Mouse (Mus musculus) gastrocnemius, adult 18-20 months (tissue): ENCODE data around the gene Golga2. TPM values are rescaled to one million over a fixed set of nuclear protein-coding genes. Genes with fewer than 3 reads are reported as not detected.

Source experiments
- DNase-seq: peaks from one replicate; pipeline ENCODE4 v3.0.0; 2021; ENCODE audit warnings: low spot score
- microRNA-seq: library from miRNA; unstranded; fragments of <30 nt; microRNA quantifications from one replicate; pipeline ENCODE4 v1.2.0, GENCODE M21; 2021
- total RNA-seq, 2 experiments: library from RNA; stranded (reverse); gene quantifications; 2 replicates each; pipeline ENCODE4 v1.2.3; 2021

Gene Golga2
- total RNA-seq, 2 experiments from 2014 or later = 56.7 to 56.9 TPM

DNA sequence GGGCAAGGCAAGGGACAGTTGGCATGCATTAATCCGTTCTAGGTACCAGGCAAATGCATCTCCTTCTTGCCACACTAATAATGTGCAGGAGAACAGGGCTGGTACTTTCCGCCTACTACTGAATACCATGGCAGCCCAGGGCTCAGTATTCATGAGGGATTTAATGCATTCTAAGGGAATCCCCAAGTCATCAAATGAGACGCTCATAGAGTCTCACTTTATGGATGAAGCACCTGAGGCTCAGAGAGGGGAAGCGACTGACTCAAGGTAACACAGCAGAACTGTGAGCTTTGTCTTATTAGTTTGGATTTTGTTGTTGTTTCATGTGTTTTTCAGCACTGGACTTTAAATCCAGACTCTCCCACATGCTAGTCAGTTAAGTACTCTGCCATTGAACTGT is 54.9 kb downstream of the Golga2 start:
- DNase-seq = no peak

DNA sequence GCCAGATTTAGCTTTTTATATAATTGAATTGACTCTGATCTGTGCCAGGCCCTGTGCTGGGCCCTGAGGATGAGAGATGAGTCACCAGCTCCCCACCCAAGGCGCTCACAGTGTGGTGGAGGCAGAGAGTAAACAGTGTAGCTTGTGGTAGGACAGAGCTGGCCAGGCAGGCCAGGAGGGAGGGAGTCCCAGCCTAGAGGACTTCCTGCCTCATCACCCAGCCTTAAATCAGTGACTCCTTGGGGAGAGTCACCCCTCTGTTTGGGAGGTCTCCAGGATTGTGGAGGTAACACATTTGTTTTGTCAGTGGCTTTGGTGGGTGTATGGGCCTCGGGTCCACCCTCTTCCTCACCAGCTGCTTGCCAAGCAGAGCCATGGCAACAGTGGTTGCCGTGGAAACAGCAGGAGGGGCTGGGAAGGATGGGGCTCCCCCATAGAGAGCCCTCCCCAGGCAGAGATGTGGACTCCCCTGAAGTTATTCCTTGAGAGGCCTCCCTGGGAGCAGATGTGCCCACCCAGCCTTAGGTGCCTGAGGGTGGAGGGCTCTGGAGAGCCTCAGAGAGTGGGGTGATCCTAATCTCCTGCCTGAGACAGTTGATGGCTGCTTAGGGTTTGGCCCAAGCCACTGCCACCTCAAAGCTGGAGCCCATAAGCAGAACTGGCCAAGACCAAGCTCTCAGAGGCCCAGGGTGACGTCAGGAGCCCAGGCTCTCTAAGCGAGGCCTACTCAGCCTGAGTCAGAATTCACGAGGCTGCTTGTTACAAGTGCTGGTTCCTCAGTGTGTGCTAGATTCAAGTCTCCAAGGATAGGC is 55.6 kb downstream of the Golga2 start:
- peak; percentile 76 for DNase-seq

DNA sequence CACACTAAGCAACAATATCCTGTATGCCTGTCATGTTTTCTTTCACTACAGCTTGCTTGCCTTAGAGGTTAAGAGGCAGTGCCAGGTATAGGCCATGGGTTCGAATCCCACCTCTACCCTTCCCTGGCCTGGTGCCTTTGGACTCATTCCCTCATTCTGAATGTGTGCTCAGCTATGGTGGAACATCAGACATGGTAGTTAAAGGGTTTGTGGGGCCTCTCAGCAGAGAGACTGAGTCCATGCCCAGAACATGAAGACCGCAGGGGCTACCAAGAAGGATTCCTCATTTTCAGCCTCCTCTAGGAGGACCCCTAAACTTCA is 56.1 kb downstream of the Golga2 start:
- DNase-seq = no peak

DNA sequence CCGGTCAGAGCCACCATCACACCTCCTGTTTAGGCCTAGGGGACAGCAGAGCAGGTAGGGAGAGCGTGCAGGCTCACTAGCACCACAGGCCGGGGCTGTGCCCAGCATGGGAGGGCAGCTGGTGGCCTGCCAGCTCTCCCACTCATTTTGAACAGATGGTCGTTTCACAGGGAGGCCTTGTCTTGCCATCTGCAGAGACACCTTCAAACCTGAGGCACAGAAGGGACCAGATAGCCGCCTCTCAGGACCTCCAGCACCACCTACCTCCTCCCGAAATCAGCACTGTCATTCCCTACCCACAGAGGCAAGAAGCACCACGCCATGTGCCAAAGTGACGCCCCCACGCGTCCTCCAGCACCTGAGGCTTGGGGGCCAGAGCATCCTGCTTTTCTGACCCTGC is 56.9 kb downstream of the Golga2 start:
- no peak for DNase-seq

DNA sequence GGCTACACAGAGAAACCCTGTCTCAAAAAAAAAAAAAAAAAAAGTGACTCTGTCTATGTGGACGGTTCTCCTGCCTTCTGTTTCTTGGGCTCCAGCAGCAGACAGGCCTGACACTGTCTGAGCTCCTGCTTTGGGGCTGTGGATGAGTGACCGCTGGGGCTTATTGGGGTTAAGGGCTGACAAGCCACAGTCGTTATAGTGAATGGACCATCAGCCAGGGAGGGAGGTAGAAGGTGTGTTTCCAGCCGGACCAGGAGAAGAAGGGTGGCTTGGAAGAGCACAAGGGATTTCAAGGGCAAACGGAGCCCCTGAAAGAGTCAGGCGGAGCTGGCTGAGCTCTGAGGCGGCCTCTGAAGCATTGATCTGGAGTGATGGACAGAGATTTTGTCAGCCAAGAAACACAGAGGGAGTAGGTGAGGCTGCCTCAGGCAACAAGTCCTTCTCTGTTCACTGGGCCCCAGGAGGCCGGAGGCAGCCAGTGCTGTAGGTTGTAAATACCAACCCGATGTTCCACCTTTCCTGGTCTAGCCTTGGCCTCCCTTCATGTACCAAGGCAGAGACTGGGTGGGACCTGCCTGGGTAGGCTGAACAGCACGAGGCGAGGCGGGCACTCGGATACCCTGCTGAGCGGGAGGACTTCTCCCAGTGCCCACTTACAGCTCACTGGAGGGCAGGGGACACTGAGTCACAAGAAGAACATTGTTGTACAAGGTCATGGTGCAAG is 57.6 kb downstream of the Golga2 start:
- DNase-seq = no peak

DNA sequence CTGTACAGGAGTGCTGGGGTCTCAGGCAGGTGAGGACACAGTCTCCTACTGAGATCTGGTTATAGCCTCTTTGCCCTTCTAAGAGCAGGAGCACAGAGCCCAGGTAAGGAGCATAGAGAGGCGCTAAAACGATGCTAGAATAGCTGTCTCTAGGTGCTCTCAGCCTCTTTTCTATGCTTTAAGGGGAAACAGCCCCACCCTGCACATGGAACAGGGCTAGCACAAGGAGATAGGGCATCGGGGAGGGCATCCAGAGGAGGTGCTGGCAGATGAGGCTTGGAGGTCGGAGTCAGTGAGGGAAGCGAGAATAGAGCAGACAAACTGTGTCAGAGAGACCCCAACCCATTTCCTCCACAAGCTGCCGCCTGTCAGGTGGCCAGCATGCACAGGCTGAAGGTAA is 59.8 kb downstream of the Golga2 start:
- DNase-seq = no peak

DNA sequence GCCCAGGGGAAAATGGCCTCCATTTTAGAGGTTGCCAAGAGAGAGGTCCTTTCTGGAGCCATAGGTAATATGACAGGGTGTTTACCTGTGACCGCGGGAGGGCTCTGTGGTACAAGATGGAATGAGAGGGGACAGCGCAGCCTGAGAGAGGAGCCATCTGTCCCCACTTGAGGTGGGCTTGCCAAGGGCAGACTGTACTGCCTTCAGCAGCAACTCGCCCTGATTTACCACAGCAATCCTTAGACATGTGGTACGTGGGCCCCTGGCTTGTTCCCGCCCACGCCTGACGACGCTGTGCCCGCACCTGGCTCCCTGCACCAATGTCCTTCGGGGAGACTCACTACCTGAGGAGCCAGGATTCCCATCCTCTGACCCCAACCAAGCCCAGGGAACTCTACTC is 61.1 kb downstream of the Golga2 start:
- DNase-seq = no peak

DNA sequence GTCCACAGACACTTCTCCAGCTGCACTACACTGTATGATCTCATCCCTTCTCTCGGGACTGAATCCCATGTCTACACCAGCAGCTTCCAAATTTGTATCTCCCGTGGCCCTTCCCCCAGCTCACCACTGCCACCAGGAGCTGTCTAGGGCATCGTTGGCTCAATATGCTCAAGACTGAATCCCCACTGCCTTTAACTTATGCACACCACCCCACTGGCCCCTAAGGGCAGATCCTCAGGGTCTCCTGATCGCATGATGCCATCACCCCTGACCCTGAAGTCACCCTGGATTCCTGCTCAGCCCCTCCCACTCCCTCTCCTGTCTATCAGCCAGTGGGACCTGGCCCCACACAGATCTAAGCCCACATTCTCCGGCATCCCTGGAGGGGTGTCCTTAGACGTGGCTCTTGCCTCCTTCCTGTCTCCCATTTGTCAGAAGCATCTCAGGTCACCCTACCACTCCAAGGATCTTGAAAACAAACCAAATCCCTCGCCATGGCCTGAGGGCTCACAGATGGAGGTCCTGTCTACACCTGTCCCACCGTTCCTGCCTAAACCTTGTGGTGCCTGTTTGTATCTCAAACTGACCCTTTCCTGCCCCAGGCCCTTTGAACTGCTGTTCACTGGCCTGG is 62.6 kb downstream of the Golga2 start:
- DNase-seq = no peak

DNA sequence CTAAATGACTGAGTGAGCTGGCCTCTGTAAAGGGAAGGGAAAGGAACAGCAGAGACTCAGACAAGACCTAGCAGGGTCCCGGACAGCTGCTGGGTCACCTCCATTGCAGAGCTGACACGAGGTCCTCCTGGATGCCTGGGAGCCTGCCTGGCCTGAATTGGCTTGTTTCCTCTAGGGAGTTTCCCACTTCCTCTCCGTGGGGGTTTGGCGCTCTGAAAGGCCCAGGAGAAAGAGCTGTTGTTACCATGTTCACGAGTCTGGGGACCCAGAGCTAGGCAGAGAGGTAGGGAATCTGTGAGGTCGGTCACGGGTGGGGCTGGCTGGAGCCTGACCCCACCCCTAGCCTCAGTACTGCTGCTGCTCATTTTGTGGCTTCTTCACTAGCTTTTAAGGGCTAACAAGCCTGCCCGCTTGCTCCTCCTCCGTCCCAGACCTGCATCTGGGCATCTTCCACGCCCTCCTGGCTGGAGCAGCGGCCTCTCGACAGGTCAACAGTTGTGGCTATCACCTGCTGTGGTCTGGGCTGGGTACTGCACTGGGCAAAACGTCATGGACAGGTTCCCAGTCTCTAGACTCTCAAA is 63.4 kb downstream of the Golga2 start:
- DNase-seq = no peak

DNA sequence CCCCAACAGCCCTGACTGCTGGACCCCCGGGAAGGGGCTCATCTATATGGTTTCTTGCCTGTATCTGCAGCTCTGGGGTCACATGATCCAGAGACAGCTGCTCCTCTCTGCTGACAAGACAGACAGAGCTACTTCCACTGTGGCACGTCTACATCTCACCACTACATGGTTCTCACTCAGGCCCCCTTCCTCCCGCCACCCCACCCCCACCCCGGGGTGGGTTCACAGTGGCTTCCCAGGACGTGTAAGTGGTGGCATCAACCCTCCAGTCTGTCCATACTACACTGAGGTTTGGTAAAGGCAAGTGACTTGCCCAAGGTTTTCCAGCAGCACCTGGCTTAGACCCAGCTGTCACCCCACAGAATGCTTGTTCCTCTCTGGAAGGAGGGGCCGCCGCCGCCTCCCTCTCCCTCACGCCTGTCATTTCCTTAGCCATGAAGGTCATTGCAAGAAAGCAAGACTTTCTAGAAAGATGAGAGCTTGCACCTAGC is 64.3 kb downstream of the Golga2 start:
- no peak for DNase-seq

DNA sequence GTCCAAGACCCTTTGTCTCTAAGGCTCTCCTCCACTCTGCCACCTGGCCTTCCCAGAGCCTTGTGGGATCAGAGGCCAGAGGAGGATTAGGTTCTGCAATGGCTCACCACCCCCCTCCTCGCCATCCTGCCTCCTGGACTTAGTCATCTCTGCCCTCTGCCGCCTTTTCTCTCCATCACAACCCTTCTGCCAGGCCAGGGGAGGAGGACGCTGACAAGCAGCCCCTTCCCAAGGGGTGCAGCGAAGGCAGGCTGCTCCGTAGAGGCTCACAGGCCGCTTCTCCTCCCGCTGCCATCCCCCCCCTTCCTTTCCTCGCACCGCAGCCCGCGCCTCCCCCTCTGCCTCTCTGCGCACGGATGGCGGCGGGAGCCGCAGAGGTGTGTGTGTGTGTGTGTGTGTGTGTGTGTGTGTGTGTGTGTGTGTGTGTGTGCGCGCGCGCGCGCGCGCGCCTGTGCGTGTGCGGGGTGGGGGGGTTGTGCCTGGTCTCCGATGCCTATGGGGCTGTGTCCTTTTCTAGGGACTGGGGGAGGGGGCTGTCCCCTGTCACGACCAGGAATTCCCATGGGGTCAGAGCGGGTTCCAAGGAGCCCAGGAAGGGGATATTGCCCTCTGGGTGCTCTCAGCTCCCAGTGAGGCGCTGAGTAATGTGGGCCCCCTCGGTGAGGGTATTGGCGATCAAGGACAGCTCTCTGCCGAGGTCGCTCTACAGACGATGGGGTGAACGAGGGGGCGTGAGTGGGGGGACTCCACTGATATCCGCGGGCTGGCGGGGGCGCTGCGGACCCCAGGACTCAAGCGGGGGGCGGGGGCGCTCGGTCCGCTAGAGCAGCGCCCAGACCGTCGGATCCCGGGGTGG is 65.2 kb downstream of the Golga2 start, which contains the start of gene Ciz1:
Ciz1 (plus strand) TSS at position 177 of the 856 bp plus-strand sequence.
- DNase-seq = no peak

DNA sequence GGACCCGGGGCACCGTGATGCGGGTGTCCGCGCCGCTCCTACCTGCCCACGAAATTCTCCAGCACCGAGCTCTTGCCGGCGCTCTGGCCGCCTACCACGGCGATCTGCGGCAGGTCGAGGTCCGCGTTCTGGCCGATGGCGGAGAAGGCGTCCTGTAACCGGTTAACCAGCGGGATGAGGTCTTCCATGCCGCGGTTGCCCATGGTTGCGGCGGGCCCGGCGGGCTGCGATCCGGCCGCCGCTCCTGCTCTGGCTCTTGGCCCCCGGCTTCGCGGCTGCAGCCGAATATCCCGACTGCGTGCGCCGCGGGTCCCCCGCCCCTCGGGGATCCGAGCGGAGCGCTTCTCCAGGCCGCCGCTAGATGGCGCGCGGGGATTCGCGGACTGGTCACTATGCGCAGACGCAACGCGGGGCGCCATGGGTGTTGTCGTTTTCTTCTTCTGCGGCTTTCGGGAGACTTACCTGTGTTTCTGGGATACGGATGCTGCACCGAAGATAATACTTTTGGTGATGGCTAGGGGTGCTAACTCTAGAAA is 65.9 kb downstream of the Golga2 start, which contains the start of gene Dnm1:
Dnm1 (minus strand) TSS at position 332 of the 536 bp plus-strand sequence.
- peak; percentile 92 for DNase-seq

DNA sequence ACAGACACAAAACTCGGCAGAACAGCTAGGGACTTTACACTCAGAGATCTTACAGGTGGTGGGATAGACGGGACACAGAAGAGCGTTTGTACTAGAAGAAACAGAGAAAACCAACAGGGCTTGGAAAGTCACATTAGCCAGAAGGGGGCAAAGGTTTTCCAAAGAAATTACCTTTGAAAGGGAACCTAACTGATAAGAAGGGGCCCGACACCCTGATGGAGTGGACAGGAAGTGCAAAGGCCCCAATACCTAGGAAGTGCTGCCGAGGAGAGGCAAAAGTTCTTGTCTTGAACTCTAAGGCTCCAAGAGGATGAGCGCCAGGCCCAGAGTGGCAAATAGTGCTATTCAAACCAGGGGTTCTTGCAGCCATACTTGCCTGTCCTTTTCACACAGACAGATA is 66.7 kb downstream of the Golga2 start:
- DNase-seq = no peak

DNA sequence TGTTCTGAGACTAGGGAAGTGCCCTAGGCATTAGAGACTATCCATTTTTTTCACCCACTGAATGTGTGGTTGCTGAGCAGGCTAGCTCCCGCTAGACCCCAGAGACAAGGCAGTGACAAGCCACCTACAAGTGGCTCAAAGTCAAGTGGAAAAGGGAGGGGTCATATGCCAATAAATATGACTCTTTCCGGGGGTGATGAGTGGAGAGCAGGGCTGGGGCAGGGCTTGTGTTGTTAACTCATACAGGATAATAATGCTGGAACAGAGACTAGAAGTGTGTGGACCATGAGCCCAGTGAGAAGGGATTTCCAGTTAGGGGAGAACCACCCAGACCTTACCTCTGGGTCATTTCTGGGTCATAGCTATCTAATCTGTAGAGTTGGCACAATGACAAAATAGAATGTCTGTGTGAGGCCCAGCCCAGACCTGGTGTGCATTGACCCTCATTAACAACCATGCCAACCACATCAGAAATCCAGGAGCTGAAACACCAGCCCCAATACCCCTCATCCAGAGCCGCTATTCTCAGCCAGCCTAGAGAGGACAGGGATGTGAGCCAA is 67.2 kb downstream of the Golga2 start:
- DNase-seq = no peak

DNA sequence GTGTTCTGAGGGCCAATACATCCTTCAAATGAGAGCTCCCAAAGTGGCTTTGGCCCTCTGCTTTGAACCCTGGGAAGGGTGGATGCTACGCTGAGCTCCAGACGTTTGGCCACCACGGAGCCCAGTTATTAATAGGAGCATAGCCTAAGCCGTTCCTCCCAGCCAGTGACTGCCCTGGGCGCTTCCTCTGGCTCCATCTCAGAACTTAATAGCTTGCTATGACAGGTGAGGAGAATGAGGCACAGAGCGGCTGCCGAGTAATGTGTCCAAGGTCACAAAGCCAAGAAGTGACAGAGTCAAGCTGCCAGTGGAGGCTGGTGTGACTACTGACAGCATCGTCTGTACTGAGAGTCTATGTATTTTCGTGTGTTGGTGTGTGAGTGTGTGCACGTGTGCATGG is 69.0 kb downstream of the Golga2 start:
- peak; percentile 70 for DNase-seq

Small RNA genes lying within 50 kb of the gene (microRNA-seq; reads per million reads assigned to microRNA genes)
- not detected for gene Gm23363
- gene Mir199b = 33.1 reads per million, percentile 44 among the genes with 10 or more reads in this experiment

Other genes with a start within 250 kb of the Golga2 start
- 10 to 100 TPM; 12.5 to 21.2 TPM for gene Fam78a, start 202.5 kb upstream of the Golga2 start, total RNA-seq
- 100 to 1,000 TPM; 105 to 121 TPM for gene Plpp7, start 191.9 kb upstream of the Golga2 start, total RNA-seq
- gene Prrc2b, start 136.3 kb upstream of the Golga2 start, total RNA-seq = 10 to 100 TPM; 78.4 to 79.7 TPM
- gene Pomt1, start 50.8 kb upstream of the Golga2 start, total RNA-seq = 10 to 100 TPM; 10.2 to 11.1 TPM
- gene Uck1, start 27.2 kb upstream of the Golga2 start, total RNA-seq = 10 to 100 TPM; 11.4 to 11.6 TPM
- 100 to 1,000 TPM; 143 to 148 TPM for gene Swi5, start 691 bp downstream of the Golga2 start, total RNA-seq
- 10 to 100 TPM; 25.6 to 27.5 TPM for gene Ciz1, start 64.9 kb downstream of the Golga2 start, total RNA-seq
- 1 to 10 TPM; 3.5 to 5.3 TPM for gene Dnm1, start 66.0 kb downstream of the Golga2 start, total RNA-seq
- 10 to 100 TPM; 42.6 to 47.1 TPM for gene 1110008P14Rik, start 94.6 kb downstream of the Golga2 start, total RNA-seq
- gene Lcn2, start 100.9 kb downstream of the Golga2 start, total RNA-seq = 1 to 10 TPM; 1.4 to 4.8 TPM
- gene Ptges2, start 108.5 kb downstream of the Golga2 start, total RNA-seq = 10 to 100 TPM; 37.1 to 43.0 TPM
- gene Naif1, start 163.1 kb downstream of the Golga2 start, total RNA-seq = 1 to 10 TPM; 2.6 to 3.0 TPM
- 100 to 1,000 TPM in 1 of 2 experiments, 10 to 100 TPM in 1; 47.6 to 217 TPM for gene Slc25a25, start 164.1 kb downstream of the Golga2 start, total RNA-seq
- 1 to 10 TPM; 2.0 to 2.6 TPM for gene Fam102a, start 247.9 kb downstream of the Golga2 start, total RNA-seq